Mouse (Mus musculus) liver, postnatal 0 days (tissue): ENCODE measurements around the gene Rapsn.

Experiments
- CTCF ChIP-seq: sonication (generic); IDR thresholded peaks from 2 replicates; pipeline ENCODE4 v1.5.1; 2016; ENCODE audit warnings: antibody characterized with exemption, low read depth
- EP300 ChIP-seq: IDR thresholded peaks from 2 replicates; pipeline ENCODE4 v1.6.1; 2016; ENCODE audit warnings: antibody characterized with exemption, low read depth, mild to moderate bottlenecking

DNA sequence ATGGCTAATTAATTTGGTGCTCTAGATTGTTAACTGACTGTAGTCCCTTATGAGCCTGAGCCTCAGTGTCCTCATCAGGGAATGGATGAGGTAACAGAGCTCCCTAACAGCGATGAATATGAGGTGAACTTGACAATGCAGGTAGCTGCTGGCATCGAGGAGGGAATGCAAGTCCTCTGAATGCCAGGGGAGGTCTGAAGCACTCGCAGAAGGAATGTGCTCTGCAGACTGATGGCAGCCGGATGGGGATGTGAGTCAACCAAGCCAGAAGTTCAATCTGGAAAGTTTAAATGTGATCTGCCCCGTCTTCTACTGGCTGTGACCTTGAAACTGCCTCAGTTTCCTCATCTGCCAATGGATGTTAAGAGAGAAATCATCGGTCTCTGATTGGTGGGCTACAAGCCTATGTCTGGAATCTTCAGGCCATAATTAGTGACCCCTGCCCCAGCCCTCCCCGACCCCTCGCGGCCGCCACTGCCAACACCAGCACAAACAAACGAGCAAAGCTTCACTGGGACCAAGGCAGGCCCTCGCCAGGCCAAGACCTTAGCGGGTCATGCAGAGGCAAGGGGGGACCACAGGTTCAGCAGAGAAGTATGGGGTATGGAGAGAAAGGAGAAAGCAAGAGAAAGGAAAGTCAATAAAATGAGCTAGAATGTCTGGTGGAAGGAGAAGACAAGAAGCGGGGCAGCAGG is 34.0 kb downstream of the Rapsn start:
- no peak for TF ChIP-seq CTCF
- TF ChIP-seq EP300, result no peak
